Mouse (Mus musculus) thymus, postnatal 10 days (tissue): ENCODE data around the gene Dnah3.

Experiments used
- DNase-seq, 2 experiments: peaks; one replicate each; pipeline ENCODE4 v3.0.0; 2021; ENCODE audit warnings: low spot score in 2 of 2

The Dnah3 gene

GRCm38 (mm10) chr7:120095180-120095579 is at the start of gene Dnah3:
Gene Dnah3 (minus strand): TSS chr7:120095280.
- DNase-seq: no peak

GRCm38 (mm10) chr7:120142743-120143142 is 47.7 kb upstream of the Dnah3 start:
- DNase-seq: no peak

- no peak for DNase-seq
Measured at GRCm38 (mm10) chr7:120128951-120129350, 33.9 kb upstream of the Dnah3 start.

- no peak for DNase-seq
Measured at GRCm38 (mm10) chr7:120127686-120128059, 32.6 kb upstream of the Dnah3 start.

- DNase-seq: no peak
Measured at GRCm38 (mm10) chr7:120126976-120127685, 32.1 kb upstream of the Dnah3 start.

- DNase-seq: peak in 1 of 2 experiments; percentile 20
Measured at GRCm38 (mm10) chr7:120124844-120125243, 29.8 kb upstream of the Dnah3 start.

- DNase-seq: no peak
Measured at GRCm38 (mm10) chr7:120123776-120124175, 28.7 kb upstream of the Dnah3 start.

- no peak for DNase-seq
Measured at GRCm38 (mm10) chr7:120117529-120117928, 22.4 kb upstream of the Dnah3 start.

- no peak for DNase-seq
Measured at GRCm38 (mm10) chr7:120116976-120117375, 21.9 kb upstream of the Dnah3 start.

- no peak for DNase-seq
Measured at GRCm38 (mm10) chr7:120109676-120110075, 14.6 kb upstream of the Dnah3 start.

GRCm38 (mm10) chr7:120106356-120106755 is 11.3 kb upstream of the Dnah3 start:
- no peak for DNase-seq

GRCm38 (mm10) chr7:120104975-120105374 is 9.9 kb upstream of the Dnah3 start:
- no peak for DNase-seq

- DNase-seq: no peak
Measured at GRCm38 (mm10) chr7:120103019-120103567, 8.0 kb upstream of the Dnah3 start.

- peak in 1 of 2 experiments; percentile 13 for DNase-seq
Measured at GRCm38 (mm10) chr7:120102164-120102972, 7.3 kb upstream of the Dnah3 start, which contains the start of gene Tmem159. Gene Tmem159 (plus strand): TSS chr7:120102353.

- DNase-seq: peak in 1 of 2 experiments; percentile 22
Measured at GRCm38 (mm10) chr7:120098403-120098802, 3.3 kb upstream of the Dnah3 start.

GRCm38 (mm10) chr7:120097845-120098244 is 2.8 kb upstream of the Dnah3 start:
- DNase-seq: peak in 1 of 2 experiments; percentile 4

GRCm38 (mm10) chr7:120094216-120094615 is 864 bp downstream of the Dnah3 start:
- no peak for DNase-seq

GRCm38 (mm10) chr7:120093033-120093432 is 2.0 kb downstream of the Dnah3 start:
- no peak for DNase-seq

- DNase-seq: no peak
Measured at GRCm38 (mm10) chr7:120080177-120080576, 14.9 kb downstream of the Dnah3 start.

- no peak for DNase-seq
Measured at GRCm38 (mm10) chr7:120069164-120069563, 25.9 kb downstream of the Dnah3 start.

GRCm38 (mm10) chr7:120068114-120068513 is 27.0 kb downstream of the Dnah3 start:
- DNase-seq: no peak

GRCm38 (mm10) chr7:120064045-120064444 is 31.0 kb downstream of the Dnah3 start:
- DNase-seq: no peak

- DNase-seq: no peak
Measured at GRCm38 (mm10) chr7:120055479-120055878, 39.6 kb downstream of the Dnah3 start.
